Mouse (Mus musculus) right cerebral cortex, adult 2 months (tissue): ENCODE results near the gene Mei4.
A peak's percentile ranks its signal among the peaks of the same experiment; 100 is the strongest.

Experiments used
- DNase-seq, 2 experiments: peaks; one replicate each; pipeline ENCODE4 v3.0.0; 2021 to 2022; ENCODE audit warnings: low spot score in 2 of 2

Mei4 gene

GRCm38 (mm10) chr9:81863181-81863887, at the start of gene Mei4:
Mei4 (plus strand) TSS chr9:81863670.
- peak; percentile 86 to 88 for DNase-seq

- DNase-seq, result no peak
Measured at GRCm38 (mm10) chr9:81819715-81820373, 43.6 kb upstream of the Mei4 start.

GRCm38 (mm10) chr9:81827560-81827959, 35.9 kb upstream of the Mei4 start:
- no peak for DNase-seq

- DNase-seq, result no peak
Measured at GRCm38 (mm10) chr9:81834056-81834455, 29.4 kb upstream of the Mei4 start.

- no peak for DNase-seq
Measured at GRCm38 (mm10) chr9:81858861-81859260, 4.6 kb upstream of the Mei4 start.

GRCm38 (mm10) chr9:81863888-81864234, 391 bp downstream of the Mei4 start:
- no peak for DNase-seq

GRCm38 (mm10) chr9:81866032-81866431, 2.6 kb downstream of the Mei4 start:
- DNase-seq, result no peak

GRCm38 (mm10) chr9:81921456-81921855, 58.0 kb downstream of the Mei4 start:
- no peak for DNase-seq

- no peak for DNase-seq
Measured at GRCm38 (mm10) chr9:81924744-81925143, 61.3 kb downstream of the Mei4 start.

- no peak for DNase-seq
Measured at GRCm38 (mm10) chr9:81940533-81940932, 77.1 kb downstream of the Mei4 start.

- no peak for DNase-seq
Measured at GRCm38 (mm10) chr9:81945624-81946023, 82.2 kb downstream of the Mei4 start.

- no peak for DNase-seq
Measured at GRCm38 (mm10) chr9:81956858-81957257, 93.4 kb downstream of the Mei4 start.

GRCm38 (mm10) chr9:81957842-81958241, 94.4 kb downstream of the Mei4 start:
- DNase-seq, result peak in 1 of 2 experiments; percentile 7

GRCm38 (mm10) chr9:81966765-81967164, 103.3 kb downstream of the Mei4 start:
- DNase-seq, result peak; percentile 5 to 9

GRCm38 (mm10) chr9:81968935-81969334, 105.5 kb downstream of the Mei4 start:
- DNase-seq, result no peak

GRCm38 (mm10) chr9:81982461-81982860, 119.0 kb downstream of the Mei4 start:
- no peak for DNase-seq

GRCm38 (mm10) chr9:82012991-82013390, 149.5 kb downstream of the Mei4 start:
- DNase-seq, result no peak

- no peak for DNase-seq
Measured at GRCm38 (mm10) chr9:82042515-82043056, 179.1 kb downstream of the Mei4 start.

- no peak for DNase-seq
Measured at GRCm38 (mm10) chr9:82044517-82044916, 181.0 kb downstream of the Mei4 start.

GRCm38 (mm10) chr9:82073832-82074231, 210.4 kb downstream of the Mei4 start:
- no peak for DNase-seq

GRCm38 (mm10) chr9:82075270-82075669, 211.8 kb downstream of the Mei4 start:
- DNase-seq, result no peak

GRCm38 (mm10) chr9:82096409-82096808, 232.9 kb downstream of the Mei4 start:
- peak in 1 of 2 experiments; percentile 4 for DNase-seq

GRCm38 (mm10) chr9:82114865-82115264, 251.4 kb downstream of the Mei4 start:
- no peak for DNase-seq
